Mouse (Mus musculus): ENCODE measurements around the gene Vps35.

GRCm38 (mm10) chr8:85308564-85308963, 9.0 kb upstream of the Vps35 start:
- TF ChIP-seq CTCF (IDR thresholded peaks at IDR 0.05; ENCODE audit: control insufficient read depth, insufficient read depth, insufficient replicate concordance, low read depth, low read length) = no peak
- no peak for TF ChIP-seq POLR2A (IDR thresholded peaks at IDR 0.05; ENCODE audit: control insufficient read depth, low read depth, low read length)
